Mouse (Mus musculus) brain, embryonic 14.5 days (tissue): Measurements from ENCODE around the gene Stk32c.

Experiments used
- CTCF ChIP-seq: fragments of 200-500 bp; IDR thresholded peaks from 2 replicates; pipeline ENCODE4 v1.5.1; 2012; ENCODE audit warnings: inconsistent platforms, mild to moderate bottlenecking, moderate library complexity, borderline replicate concordance; ENCODE audit not compliant: insufficient read depth, insufficient read length; ENCODE audit errors: extremely low read depth
- POLR2A ChIP-seq: fragments of 200-500 bp; IDR thresholded peaks from 2 replicates; pipeline ENCODE4 v1.6.1; 2012; ENCODE audit warnings: mild to moderate bottlenecking, inconsistent platforms, borderline replicate concordance; ENCODE audit not compliant: poor library complexity, insufficient read depth, insufficient read length, severe bottlenecking; ENCODE audit errors: extremely low read depth

- TF ChIP-seq CTCF (no peak), POLR2A (no peak)
Observed at GRCm38 (mm10) chr7:139179299-139179698, 33.8 kb downstream of the Stk32c start.
